Mouse (Mus musculus) olfactory bulb, adult 2 months (tissue): Measurements from ENCODE around the gene Shroom3. TPM values are rescaled to one million over a fixed set of nuclear protein-coding genes. Genes with fewer than 3 reads are reported as not detected.

Experiments
- H3K27ac ChIP-seq: fragments of 200-500 bp; 2 replicates; pipeline ENCODE4 v1.5.1; 2012; ENCODE audit warnings: low read depth, low read length; ENCODE audit not compliant: insufficient read depth
- H3K4me1 ChIP-seq: fragments of 200-500 bp; 2 replicates; pipeline ENCODE4 v1.6.1; 2012; ENCODE audit warnings: low read length; ENCODE audit not compliant: control insufficient read depth, insufficient read depth
- H3K4me3 ChIP-seq: fragments of 200-500 bp; 2 replicates; pipeline ENCODE4 v1.5.1; 2012; ENCODE audit warnings: mild to moderate bottlenecking, low read depth, low read length, moderate library complexity; ENCODE audit not compliant: insufficient read depth
- CTCF ChIP-seq: fragments of 200-500 bp; IDR thresholded peaks from 2 replicates; pipeline ENCODE4 v1.5.1; 2012; ENCODE audit warnings: low read depth, mild to moderate bottlenecking, low read length, moderate library complexity; ENCODE audit not compliant: insufficient read depth
- POLR2A ChIP-seq: fragments of 200-500 bp; IDR thresholded peaks from 2 replicates; pipeline ENCODE4 v1.6.1; 2012; ENCODE audit warnings: mild to moderate bottlenecking, low read depth, low read length, moderate library complexity; ENCODE audit not compliant: insufficient read depth
- WGBS: fragments of 180-500 bp; shearing (Covaris S2); methylation state at CpG from one replicate; pipeline ENCODE4 v1.1.7; 2018; 5-methylcytosine and 5-hydroxymethylcytosine counted together
- polyA plus RNA-seq: library from polyadenylated mRNA; stranded (reverse); fragments of >200 nt; gene quantifications from 2 replicates; pipeline ENCODE4 v1.2.4, GENCODE M21; 2012; ENCODE audit warnings: low replicate concordance; ENCODE audit not compliant: missing spikeins, insufficient read depth, insufficient read length

The Shroom3 gene
- polyA plus RNA-seq, 1 experiment, result not detected

- H3K27ac ChIP-seq, result no peak overlapping the region
- under 1% methylated on average over 9 of the region's 9 CpGs for WGBS
- TF ChIP-seq CTCF, result no peak
- TF ChIP-seq POLR2A, result no peak
- H3K4me1 ChIP-seq, result peaks cover 4% of the 10 kb centered on the region
- peak overlapping the region; percentile 44 for H3K4me3 ChIP-seq
Measured at GRCm38 (mm10) chr5:92675574-92675920, 7.7 kb upstream of the Shroom3 start.

- no peak overlapping the region for H3K27ac ChIP-seq
- no peak overlapping the region for H3K4me3 ChIP-seq
- TF ChIP-seq POLR2A, result no peak
- TF ChIP-seq CTCF, result no peak
- H3K4me1 ChIP-seq, result peaks cover 9% of the 10 kb centered on the region
- 10% methylated on average over 4 of the region's 4 CpGs for WGBS
Measured at GRCm38 (mm10) chr5:92679441-92679840, 3.8 kb upstream of the Shroom3 start.

GRCm38 (mm10) chr5:92681861-92682260 is 1.4 kb upstream of the Shroom3 start:
- Histone ChIP-seq H3K4me1 (peaks cover 5% of the 10 kb centered on the region), H3K4me3 (no peak overlapping the region), H3K27ac (no peak overlapping the region)
- no peak for TF ChIP-seq POLR2A
- WGBS, result 98% methylated on average over 10 of the region's 10 CpGs

GRCm38 (mm10) chr5:92682621-92683348 is 450 bp upstream of the Shroom3 start:
- no peak overlapping the region for H3K27ac ChIP-seq
- H3K4me3 ChIP-seq, result peak overlapping the region; percentile 37
- no peak for TF ChIP-seq CTCF
- peaks cover 5% of the 10 kb centered on the region for H3K4me1 ChIP-seq
- 9% methylated on average over 39 of the region's 39 CpGs for WGBS

- Histone ChIP-seq H3K4me3 (no peak overlapping the region), H3K4me1 (peaks cover 5% of the 10 kb centered on the region), H3K27ac (no peak overlapping the region)
- 59% methylated on average over 9 of the region's 9 CpGs for WGBS
- TF ChIP-seq POLR2A (no peak), CTCF (no peak)
Measured at GRCm38 (mm10) chr5:92683871-92684475, 738 bp downstream of the Shroom3 start.

- H3K4me3 ChIP-seq, result no peak overlapping the region
- TF ChIP-seq CTCF, result no peak
- no peak for TF ChIP-seq POLR2A
- WGBS, result 95% methylated on average over 16 of the region's 16 CpGs
- H3K4me1 ChIP-seq, result peaks cover 5% of the 10 kb centered on the region
- H3K27ac ChIP-seq, result no peak overlapping the region
Measured at GRCm38 (mm10) chr5:92684715-92685460, 1.7 kb downstream of the Shroom3 start.

- TF ChIP-seq POLR2A (no peak), CTCF (no peak)
- 76% methylated on average over 5 of the region's 5 CpGs for WGBS
- H3K27ac ChIP-seq, result no peak overlapping the region
- no peak overlapping the region for H3K4me3 ChIP-seq
- H3K4me1 ChIP-seq, result peaks cover 5% of the 10 kb centered on the region
Measured at GRCm38 (mm10) chr5:92688124-92688523, 4.9 kb downstream of the Shroom3 start.

GRCm38 (mm10) chr5:92688569-92688968 is 5.3 kb downstream of the Shroom3 start:
- WGBS, result 81% methylated on average over 9 of the region's 9 CpGs
- H3K4me1 ChIP-seq, result peaks cover under 1% of the 10 kb centered on the region
- no peak overlapping the region for H3K27ac ChIP-seq
- H3K4me3 ChIP-seq, result no peak overlapping the region
- no peak for TF ChIP-seq CTCF
